Mouse (Mus musculus) midbrain, embryonic 14.5 days (tissue): ENCODE results near the gene Ddx6. TPM values are rescaled to one million over a fixed set of nuclear protein-coding genes. Genes with fewer than 3 reads are reported as not detected.
A peak's percentile ranks its signal among the peaks of the same experiment; 100 is the strongest.

Source experiments
- ATAC-seq: fragments of 200-750 bp; cut with Nextera tagmentation; 2 replicates; pipeline ENCODE4 v1.8.0; 2017; ENCODE audit warnings: moderate number of reproducible peaks, moderate library complexity; ENCODE audit not compliant: low FRiP score, low TSS enrichment
- DNase-seq: peaks from one replicate; pipeline ENCODE4 v3.0.0-alpha.2; 2015
- H3K27ac ChIP-seq: fragments of 300-500 bp; sonication (generic); replicated peaks from 2 replicates; pipeline ENCODE4 v1.5.1; 2014; ENCODE audit warnings: mild to moderate bottlenecking, low read depth, low read length, moderate library complexity
- H3K27me3 ChIP-seq: fragments of 300-500 bp; sonication (generic); 2 replicates; pipeline ENCODE4 v1.6.1; 2014; ENCODE audit warnings: low read length, control low read depth, mixed read lengths; ENCODE audit not compliant: control insufficient read depth, insufficient read depth
- H3K36me3 ChIP-seq: fragments of 300-500 bp; sonication (generic); 2 replicates; pipeline ENCODE4 v1.6.1; 2014; ENCODE audit warnings: low read length, control low read depth; ENCODE audit not compliant: control insufficient read depth, insufficient read depth
- H3K4me1 ChIP-seq: fragments of 300-500 bp; sonication (generic); 2 replicates; pipeline ENCODE4 v1.6.1; 2014; ENCODE audit warnings: mild to moderate bottlenecking, antibody characterized with exemption, low read length, control low read depth; ENCODE audit not compliant: control insufficient read depth, insufficient read depth
- H3K4me2 ChIP-seq: fragments of 300-500 bp; sonication (generic); 2 replicates; pipeline ENCODE4 v1.6.1; 2014; ENCODE audit warnings: mild to moderate bottlenecking, low read length, moderate library complexity
- H3K4me3 ChIP-seq: fragments of 300-500 bp; sonication (generic); replicated peaks from 2 replicates; pipeline ENCODE4 v1.5.1; 2014; ENCODE audit warnings: low read depth, low read length
- H3K9ac ChIP-seq: fragments of 300-500 bp; sonication (generic); replicated peaks from 2 replicates; pipeline ENCODE4 v1.6.1; 2014; ENCODE audit warnings: mild to moderate bottlenecking, low read length, moderate library complexity
- H3K9me3 ChIP-seq: fragments of 300-500 bp; sonication (generic); 2 replicates; pipeline ENCODE4 v1.6.1; 2016; ENCODE audit warnings: low read length, control low read depth, mixed read lengths; ENCODE audit not compliant: control insufficient read depth
- WGBS: fragments of 180-500 bp; shearing (Covaris S2); extraction: QIAGEN DNeasy Blood & Tissue Kit; methylation state at CpG from one replicate; pipeline ENCODE4 v1.1.7; 2014; 5-methylcytosine and 5-hydroxymethylcytosine counted together
- polyA plus RNA-seq: library from polyadenylated mRNA; unstranded; fragments of >200 nt; fragmentation: Nextera tagmentation; extraction: Ambion mirVana; gene quantifications from 2 replicates; pipeline ENCODE4 v1.2.1, GENCODE M21; 2014

The Ddx6 gene
- polyA plus RNA-seq, 1 experiment from 2014 or later = 26.4 TPM

- no peaks in the 10 kb centered on the region for H3K36me3 ChIP-seq
- H3K4me2 ChIP-seq = no peak overlapping the region
- H3K4me1 ChIP-seq = peaks cover 3% of the 10 kb centered on the region; the same call in 1 of the 2 replicates
- WGBS = 10% methylated on average over 8 of the region's 8 CpGs
- no peaks in the 10 kb centered on the region for H3K9me3 ChIP-seq
- H3K27me3 ChIP-seq = no peaks in the 10 kb centered on the region
- no peak overlapping the region for H3K9ac ChIP-seq
- no peak overlapping the region for H3K4me3 ChIP-seq
- DNase-seq = peak; percentile 82
- no peak overlapping the region for H3K27ac ChIP-seq
- no peak for ATAC-seq
These were observed 47.3 kb downstream of the Ddx6 start for GRCm38 (mm10) chr9:44652027-44652426.

- Histone ChIP-seq H3K9ac (no peak overlapping the region), H3K4me2 (no peak overlapping the region), H3K27ac (no peak overlapping the region), H3K4me1 (peaks cover 3% of the 10 kb centered on the region; the same call in 1 of the 2 replicates), H3K36me3 (no peaks in the 10 kb centered on the region), H3K4me3 (no peak overlapping the region), H3K27me3 (no peaks in the 10 kb centered on the region), H3K9me3 (no peaks in the 10 kb centered on the region)
- WGBS = 76% methylated on average over 4 of the region's 4 CpGs
- DNase-seq (no peak), ATAC-seq (no peak)
These were observed 49.2 kb downstream of the Ddx6 start for GRCm38 (mm10) chr9:44653896-44654295.

GRCm38 (mm10) chr9:44655098-44656066, 50.7 kb downstream of the Ddx6 start:
- Histone ChIP-seq H3K36me3 (no peaks in the 10 kb centered on the region), H3K4me2 (peak overlapping the region; percentile 23), H3K27me3 (no peaks in the 10 kb centered on the region), H3K9me3 (no peaks in the 10 kb centered on the region), H3K4me1 (peaks cover 3% of the 10 kb centered on the region; the same call in 1 of the 2 replicates), H3K27ac (no peak overlapping the region), H3K9ac (no peak overlapping the region), H3K4me3 (0 out of 2 replicates have a peak overlapping the region, but pooled peaks have one; percentile 5)
- DNase-seq (peak; percentile 91), ATAC-seq (no peak)
- WGBS = 28% methylated on average over 26 of the region's 26 CpGs

- H3K9me3 ChIP-seq = no peaks in the 10 kb centered on the region
- ATAC-seq (no peak), DNase-seq (no peak)
- H3K36me3 ChIP-seq = no peaks in the 10 kb centered on the region
- no peak overlapping the region for H3K4me2 ChIP-seq
- no peak overlapping the region for H3K4me3 ChIP-seq
- no peak overlapping the region for H3K9ac ChIP-seq
- H3K4me1 ChIP-seq = no peaks in the 10 kb centered on the region
- no peak overlapping the region for H3K27ac ChIP-seq
- WGBS = 90% methylated on average over 6 of the region's 6 CpGs
- no peaks in the 10 kb centered on the region for H3K27me3 ChIP-seq
These were observed 59.0 kb downstream of the Ddx6 start for GRCm38 (mm10) chr9:44663706-44664105.

GRCm38 (mm10) chr9:44671416-44671815, 66.7 kb downstream of the Ddx6 start:
- Histone ChIP-seq H3K27ac (no peak overlapping the region), H3K36me3 (no peaks in the 10 kb centered on the region), H3K4me1 (no peaks in the 10 kb centered on the region), H3K27me3 (no peaks in the 10 kb centered on the region), H3K4me2 (no peak overlapping the region), H3K9me3 (no peaks in the 10 kb centered on the region), H3K4me3 (no peak overlapping the region), H3K9ac (no peak overlapping the region)
- WGBS = 94% methylated on average over 5 of the region's 5 CpGs
- DNase-seq (no peak), ATAC-seq (no peak)

GRCm38 (mm10) chr9:44672291-44672865, 67.7 kb downstream of the Ddx6 start:
- Histone ChIP-seq H3K36me3 (no peaks in the 10 kb centered on the region), H3K4me3 (no peak overlapping the region), H3K27ac (no peak overlapping the region), H3K4me1 (no peaks in the 10 kb centered on the region), H3K9me3 (no peaks in the 10 kb centered on the region), H3K9ac (no peak overlapping the region), H3K27me3 (no peaks in the 10 kb centered on the region), H3K4me2 (no peak overlapping the region)
- WGBS = 64% methylated on average over 2 of the region's 2 CpGs
- ATAC-seq (no peak), DNase-seq (no peak)

GRCm38 (mm10) chr9:44673005-44673404, 68.3 kb downstream of the Ddx6 start, which contains the start of gene Treh:
Gene Treh, plus strand, starts transcription at chr9:44673233.
- no peak within 1 kb of the TSS for H3K9ac ChIP-seq
- DNase-seq (no peak), ATAC-seq (no peak)
- no peaks in the 10 kb centered on the region for H3K27me3 ChIP-seq
- H3K4me3 ChIP-seq = no peak within 1 kb of the TSS
- H3K36me3 ChIP-seq = no peaks in the 10 kb centered on the region
- 84% methylated on average over 3 of the region's 3 CpGs for WGBS
- no peak within 1 kb of the TSS for H3K27ac ChIP-seq
- no peaks in the 10 kb centered on the region for H3K4me1 ChIP-seq
- H3K4me2 ChIP-seq = no peak within 1 kb of the TSS
- H3K9me3 ChIP-seq = no peaks in the 10 kb centered on the region

GRCm38 (mm10) chr9:44678288-44678871, 73.7 kb downstream of the Ddx6 start:
- ATAC-seq (no peak), DNase-seq (no peak)
- H3K4me3 ChIP-seq = no peak overlapping the region
- H3K27ac ChIP-seq = no peak overlapping the region
- no peak overlapping the region for H3K4me2 ChIP-seq
- no peaks in the 10 kb centered on the region for H3K27me3 ChIP-seq
- no peaks in the 10 kb centered on the region for H3K9me3 ChIP-seq
- WGBS = 95% methylated on average over 2 of the region's 2 CpGs
- H3K4me1 ChIP-seq = no peaks in the 10 kb centered on the region
- H3K9ac ChIP-seq = no peak overlapping the region
- no peaks in the 10 kb centered on the region for H3K36me3 ChIP-seq
